Mouse (Mus musculus): ENCODE measurements around the gene Cds1. TPM values are rescaled to one million over a fixed set of nuclear protein-coding genes. Genes with fewer than 3 reads are reported as not detected.
A peak's percentile ranks its signal among the peaks of the same experiment; 100 is the strongest.

Gene Cds1
- total RNA-seq (2022): 1 to 10 TPM; 4.2 to 8.9 (median 5.6) TPM

- DNase-seq: peak; percentile 72
Observed at GRCm38 (mm10) chr5:101764554-101765347, at the start of gene Cds1. Cds1 (plus strand) TSS chr5:101765130.

GRCm38 (mm10) chr5:101724216-101724615 lies 40.7 kb upstream of the Cds1 start:
- no peak for DNase-seq

- DNase-seq: no peak
Observed at GRCm38 (mm10) chr5:101724756-101725155, 40.2 kb upstream of the Cds1 start.

- no peak for DNase-seq
Observed at GRCm38 (mm10) chr5:101725703-101726102, 39.2 kb upstream of the Cds1 start.

DNA sequence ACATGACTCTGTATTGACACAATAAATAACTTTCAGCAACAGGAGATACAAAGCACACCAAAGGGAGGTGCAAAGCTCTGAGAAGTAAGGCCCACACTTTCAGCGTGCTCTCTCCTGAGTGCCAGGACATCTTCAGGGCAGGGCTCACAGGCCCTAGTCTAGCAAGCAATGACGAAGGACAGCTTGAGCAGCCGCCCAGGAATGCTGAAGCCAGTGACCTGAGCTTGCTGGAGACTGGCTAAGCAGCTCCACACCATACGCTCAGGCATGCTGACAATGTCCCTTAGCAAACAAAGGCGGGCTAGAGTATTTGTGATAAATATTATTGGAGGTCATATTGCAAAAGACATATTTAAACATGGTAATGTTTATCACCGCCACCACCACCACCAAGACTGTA lies 38.6 kb upstream of the Cds1 start:
- no peak for DNase-seq

DNA sequence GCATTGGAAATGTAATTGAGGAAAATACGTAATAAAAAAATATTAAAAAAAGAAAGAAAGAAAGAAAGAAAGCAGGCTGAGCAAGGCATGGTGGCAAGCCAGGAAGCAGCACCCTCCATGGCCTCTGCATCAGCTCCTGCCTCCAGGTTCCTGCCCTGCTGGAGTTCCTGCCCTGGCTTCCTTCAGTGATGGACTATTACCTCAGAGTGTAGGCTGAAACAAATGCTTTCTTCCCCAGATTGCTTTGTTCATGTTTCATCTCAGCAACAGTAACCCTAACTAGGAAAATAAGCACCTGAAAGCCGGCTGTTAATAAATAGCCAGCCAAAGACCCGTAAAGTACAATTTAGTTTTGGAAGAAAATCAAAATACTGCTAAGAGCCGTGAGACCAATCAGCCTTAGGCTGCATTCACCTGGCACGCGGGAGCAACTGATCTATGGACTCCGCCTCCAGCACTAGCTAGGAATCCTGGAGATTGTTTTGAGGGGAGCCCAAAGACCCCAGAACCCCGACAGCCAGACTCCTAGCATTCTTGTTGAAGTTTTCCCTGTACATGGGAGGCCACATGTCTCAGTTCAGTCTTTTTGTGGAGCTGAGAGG lies 36.5 kb upstream of the Cds1 start:
- no peak for DNase-seq

GRCm38 (mm10) chr5:101737341-101737740 lies 27.6 kb upstream of the Cds1 start:
- no peak for DNase-seq

DNA sequence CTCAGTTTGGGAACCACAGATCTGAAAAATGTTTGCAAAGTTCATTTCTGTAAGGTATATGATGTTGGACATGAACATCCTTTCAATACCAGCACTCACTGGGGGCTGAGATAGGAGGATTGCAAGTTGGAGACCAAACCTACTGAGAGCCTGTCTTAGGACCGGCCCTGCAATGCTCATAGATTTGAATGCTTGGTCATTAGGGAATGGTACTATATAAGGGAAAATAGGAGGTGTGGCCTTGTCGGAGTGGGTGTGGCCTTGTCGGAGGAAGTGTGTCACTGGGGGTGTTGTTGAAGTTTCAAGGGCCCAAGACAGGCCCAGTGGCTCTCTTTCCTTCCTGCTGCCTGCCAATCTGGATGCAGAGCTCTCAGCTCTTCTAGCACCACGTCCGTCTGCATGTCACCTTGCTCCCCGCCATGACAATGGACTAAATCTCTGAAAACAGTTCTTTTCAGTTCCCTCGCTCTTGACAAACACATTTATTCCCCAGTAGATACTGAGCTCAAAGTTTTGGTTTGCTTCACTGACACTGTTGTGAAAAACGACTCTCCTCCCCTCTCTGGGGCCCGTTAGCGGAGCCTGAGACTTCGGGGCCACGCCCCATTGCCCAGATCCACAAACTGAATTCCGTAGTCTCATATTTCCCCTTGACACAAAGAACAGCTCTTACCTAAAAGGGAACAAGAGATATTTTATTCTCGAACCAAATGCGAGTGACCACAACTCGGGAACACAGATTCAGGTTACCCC lies 24.3 kb upstream of the Cds1 start:
- no peak for DNase-seq

GRCm38 (mm10) chr5:101741224-101741591 lies 23.7 kb upstream of the Cds1 start:
- DNase-seq: no peak

GRCm38 (mm10) chr5:101742014-101742413 lies 22.9 kb upstream of the Cds1 start:
- peak; percentile 15 for DNase-seq

- no peak for DNase-seq
Observed at GRCm38 (mm10) chr5:101742425-101742824, 22.5 kb upstream of the Cds1 start.

- DNase-seq: no peak
Observed at GRCm38 (mm10) chr5:101744886-101745285, 20.0 kb upstream of the Cds1 start.

DNA sequence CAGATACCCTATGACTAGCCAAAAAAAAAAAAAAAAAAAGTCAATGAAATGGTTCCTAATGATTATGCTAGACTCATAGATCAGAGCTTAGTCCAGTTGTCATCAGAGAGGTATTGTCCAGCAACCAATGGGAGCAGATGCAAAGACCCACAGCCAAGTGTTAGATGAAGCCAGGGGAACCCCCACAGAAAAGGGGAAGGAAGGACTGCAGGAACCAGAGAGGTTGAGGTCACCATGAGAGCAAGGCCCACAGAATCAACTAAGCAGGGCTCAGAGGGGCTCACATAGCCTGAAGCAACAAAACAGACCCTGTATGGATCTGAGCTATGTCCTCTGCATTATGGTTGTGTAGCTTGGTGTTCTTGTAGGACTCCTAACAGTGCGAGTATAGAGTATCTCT lies 11.2 kb upstream of the Cds1 start:
- DNase-seq: no peak

DNA sequence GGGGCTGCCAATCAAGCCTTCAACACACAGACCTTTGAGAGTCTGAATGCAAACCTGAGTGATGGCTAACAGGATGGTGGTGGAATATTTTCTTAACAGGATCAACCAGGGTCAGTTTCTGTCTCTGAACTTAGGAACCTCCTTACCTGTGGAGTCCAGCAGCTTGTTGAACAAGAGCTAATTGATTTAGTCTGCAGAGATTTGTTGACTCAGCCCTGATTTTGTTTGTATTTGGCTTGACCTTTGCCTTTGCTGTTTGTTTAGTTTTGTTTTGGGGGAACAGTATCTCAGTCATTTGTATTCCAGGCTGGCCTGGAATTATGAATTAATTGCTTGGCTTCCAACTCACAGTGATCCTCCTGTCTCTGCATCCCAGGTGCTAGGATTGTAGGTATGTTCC lies 7.3 kb upstream of the Cds1 start:
- DNase-seq: no peak

DNA sequence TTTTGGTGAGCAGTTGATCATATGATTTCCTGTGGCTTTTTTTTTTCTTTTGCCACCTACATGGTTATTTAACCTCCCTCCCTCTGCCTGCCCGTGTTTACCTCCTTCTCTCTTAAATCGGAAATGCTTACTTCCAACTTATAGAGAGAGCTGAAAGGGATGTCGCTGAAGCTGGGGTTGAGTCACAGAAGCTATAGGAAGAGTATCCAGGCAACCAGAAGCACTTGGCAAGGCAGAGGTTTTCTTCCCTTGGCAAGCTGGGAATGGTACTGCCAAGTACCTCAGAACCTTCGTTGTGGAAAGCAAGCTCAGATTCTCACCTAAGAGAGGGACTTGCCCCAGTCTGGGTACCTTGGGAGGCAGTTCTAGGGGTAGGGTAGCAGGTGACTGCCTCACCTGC lies 3.2 kb upstream of the Cds1 start:
- no peak for DNase-seq

DNA sequence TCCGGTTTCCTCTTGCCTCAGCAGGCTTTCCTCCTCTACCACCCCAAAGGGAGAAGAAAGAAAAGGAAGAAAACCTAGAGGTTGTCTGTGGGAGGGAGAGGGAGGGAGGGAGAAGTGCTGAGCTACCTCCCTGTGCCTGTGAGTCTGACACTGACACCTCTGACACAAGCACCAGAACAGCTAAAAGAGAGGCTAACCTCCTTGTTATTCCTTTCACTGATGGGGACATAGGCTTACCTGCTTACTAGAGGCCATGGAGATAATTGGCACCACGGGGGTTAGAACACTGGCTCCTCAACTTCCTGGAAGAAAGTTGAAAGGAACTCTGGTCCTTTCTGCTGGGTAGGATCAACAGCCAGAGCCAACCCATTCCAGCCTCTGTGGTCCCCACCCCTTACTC lies 1.4 kb upstream of the Cds1 start:
- no peak for DNase-seq

DNA sequence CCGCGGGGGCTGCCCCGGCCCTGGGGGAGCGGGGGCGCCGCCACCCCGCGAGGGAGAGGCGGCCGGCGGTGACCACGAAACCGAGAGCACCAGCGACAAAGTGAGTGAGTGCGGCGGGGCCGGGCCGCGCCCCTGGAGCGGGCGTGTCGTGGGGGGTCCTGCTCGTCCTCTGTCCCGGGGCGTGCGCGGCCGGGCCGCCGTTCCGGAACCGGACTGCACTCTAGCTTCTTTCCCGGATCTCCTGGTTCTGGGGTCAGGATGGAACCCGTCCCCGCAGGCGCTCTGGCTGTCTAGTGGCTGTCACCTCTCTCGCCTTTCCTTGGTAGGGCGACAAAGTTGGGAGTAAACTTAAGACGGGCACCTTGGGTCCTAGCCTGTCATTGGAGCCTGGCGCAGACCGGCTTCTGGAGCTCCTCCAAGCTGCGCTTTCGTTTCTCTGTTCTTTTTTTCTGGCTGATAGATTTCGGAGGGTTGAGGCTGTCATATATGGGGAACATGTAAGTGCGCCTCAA lies 516 bp downstream of the Cds1 start:
- DNase-seq: peak; percentile 18

DNA sequence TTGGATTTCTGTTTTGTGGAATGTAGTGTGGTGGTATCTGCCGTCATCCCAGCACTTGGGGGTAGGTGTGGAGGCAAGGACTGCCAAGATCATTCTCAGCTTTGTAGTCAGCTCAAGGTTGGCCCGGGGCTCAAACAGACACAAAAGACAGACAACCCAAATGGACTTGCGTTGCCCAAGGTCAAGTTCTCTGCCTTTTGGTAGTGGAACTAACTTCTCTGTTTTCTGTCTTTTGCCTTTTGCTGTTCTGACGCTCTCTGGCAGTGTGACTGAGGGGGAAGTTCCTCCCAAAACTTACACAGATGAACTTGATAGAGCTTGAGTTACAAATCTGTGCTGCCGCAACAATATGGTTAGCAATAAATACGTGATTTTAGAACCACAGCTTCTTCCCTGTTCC lies 1.3 kb downstream of the Cds1 start:
- no peak for DNase-seq

- DNase-seq: no peak
Observed at GRCm38 (mm10) chr5:101767086-101767485, 2.2 kb downstream of the Cds1 start.

- DNase-seq: no peak
Observed at GRCm38 (mm10) chr5:101767486-101767885, 2.6 kb downstream of the Cds1 start.

DNA sequence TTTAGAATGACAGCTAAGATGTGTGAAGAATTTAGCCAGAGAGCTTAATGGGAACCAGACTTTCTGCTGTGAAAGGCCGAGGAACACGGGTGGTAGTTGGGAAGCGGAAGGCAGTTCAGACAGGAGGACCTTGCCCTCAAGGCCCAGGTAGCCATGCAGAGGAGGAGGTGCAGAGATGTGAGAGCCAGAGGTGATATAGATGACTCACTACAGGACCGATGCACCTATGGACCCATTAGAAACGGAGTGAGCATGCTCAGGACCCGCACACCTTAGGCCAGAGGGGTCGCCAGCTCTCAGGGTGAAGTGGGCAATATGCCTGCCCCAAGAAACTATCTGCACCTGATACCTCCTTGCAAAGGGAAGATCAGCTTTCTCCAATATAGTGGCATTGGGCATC lies 3.6 kb downstream of the Cds1 start:
- DNase-seq: no peak

GRCm38 (mm10) chr5:101772621-101773020 lies 7.7 kb downstream of the Cds1 start:
- no peak for DNase-seq

- no peak for DNase-seq
Observed at GRCm38 (mm10) chr5:101775262-101775661, 10.3 kb downstream of the Cds1 start.
